Mouse (Mus musculus): Measurements from ENCODE around the gene Csn1s2b.
"Not testable (repeated sequence)": the region's sequence is repeated elsewhere in the genome, so short reads cannot be mapped to it uniquely, and the experiment has no call there.

Csn1s2b gene

GRCm38 (mm10) chr5:87807782-87808181 lies at the start of gene Csn1s2b:
Gene Csn1s2b, plus strand, starts transcription at chr5:87808082.
- CTCF ChIA-PET = no interaction called here

GRCm38 (mm10) chr5:87764546-87764945 lies 43.3 kb upstream of the Csn1s2b start:
- CTCF ChIA-PET = no interaction called here

- CTCF ChIA-PET = not testable (repeated sequence)
Observed at GRCm38 (mm10) chr5:87772151-87772550, 35.7 kb upstream of the Csn1s2b start.

- CTCF ChIA-PET = no interaction called here
Observed at GRCm38 (mm10) chr5:87774267-87774666, 33.6 kb upstream of the Csn1s2b start, which contains the start of gene Csn1s2a. Gene Csn1s2a, plus strand, starts transcription at chr5:87774567.

- CTCF ChIA-PET = no interaction called here
Observed at GRCm38 (mm10) chr5:87782731-87783130, 25.2 kb upstream of the Csn1s2b start.

GRCm38 (mm10) chr5:87809253-87809652 lies 1.4 kb downstream of the Csn1s2b start:
- CTCF ChIA-PET = no interaction called here

GRCm38 (mm10) chr5:87825386-87825785 lies 17.5 kb downstream of the Csn1s2b start, which contains the start of gene Prr27:
Gene Prr27, plus strand, starts transcription at chr5:87825686.
- CTCF ChIA-PET = no interaction called here

GRCm38 (mm10) chr5:87855136-87855716 lies 47.3 kb downstream of the Csn1s2b start:
- CTCF ChIA-PET = no interaction called here

- CTCF ChIA-PET = interaction anchor here (0.6 kb wide), 1 partner anchor 47 kb away, joined by 4 read pairs; no protein-coding TSS in a partner anchor
Observed at GRCm38 (mm10) chr5:87870084-87870483, 62.2 kb downstream of the Csn1s2b start.

- CTCF ChIA-PET = no interaction called here
Observed at GRCm38 (mm10) chr5:87871423-87871822, 63.5 kb downstream of the Csn1s2b start.
